Mouse (Mus musculus) neutrophil, adult 5-6 weeks (primary cell): ENCODE data around the gene Trap1a. TPM values are rescaled to one million over a fixed set of nuclear protein-coding genes. Genes with fewer than 3 reads are reported as not detected.

Source experiments
- total RNA-seq: library from RNA; stranded (forward); fragments of 200-1000 nt; gene quantifications from 2 replicates; pipeline ENCODE4 v1.2.3, GENCODE M21; 2017

Gene Trap1a
- total RNA-seq, 1 experiment from 2014 or later: not detected

Other genes with a start within 250 kb of the Trap1a start
- gene Serpina7, start 248.4 kb upstream of the Trap1a start, total RNA-seq: not detected in 2 replicates
- not detected in 2 replicates for gene 4930513O06Rik, start 247.4 kb upstream of the Trap1a start, total RNA-seq
- not detected in 2 replicates for gene 4933428M09Rik, start 154.5 kb upstream of the Trap1a start, total RNA-seq
- gene Mum1l1, start 123.6 kb upstream of the Trap1a start, total RNA-seq: 0.12 TPM in 1 of 2 replicates, not detected in the other
- 0.12 TPM in 1 of 2 replicates, not detected in the other for gene D330045A20Rik, start 146.7 kb downstream of the Trap1a start, total RNA-seq
- 2.8 and 3.3 TPM in 2 replicates for gene Rnf128, start 229.6 kb downstream of the Trap1a start, total RNA-seq